Mouse (Mus musculus): Measurements from ENCODE around the gene Htra2.

The Htra2 gene

GRCm38 (mm10) chr6:83008659-83009058 lies 46.4 kb downstream of the Htra2 start:
- no peak for DNase-seq (ENCODE audit: low read depth, low spot score)

GRCm38 (mm10) chr6:83006114-83006513 lies 49.0 kb downstream of the Htra2 start:
- DNase-seq (ENCODE audit: low read depth, low spot score), result no peak

- no peak for DNase-seq (ENCODE audit: low read depth, low spot score)
Measured at GRCm38 (mm10) chr6:83005444-83006011, 49.5 kb downstream of the Htra2 start.

- DNase-seq (ENCODE audit: low read depth, low spot score), result no peak
Measured at GRCm38 (mm10) chr6:83004872-83005271, 50.2 kb downstream of the Htra2 start.

GRCm38 (mm10) chr6:83004309-83004708 lies 50.8 kb downstream of the Htra2 start:
- no peak for DNase-seq (ENCODE audit: low read depth, low spot score)

GRCm38 (mm10) chr6:83003850-83004249 lies 51.2 kb downstream of the Htra2 start:
- DNase-seq (ENCODE audit: low read depth, low spot score), result no peak

- no peak for DNase-seq (ENCODE audit: low read depth, low spot score)
Measured at GRCm38 (mm10) chr6:83003082-83003481, 52.0 kb downstream of the Htra2 start.

Measured in retina, postnatal 7 days (tissue).